Mouse (Mus musculus): Measurements from ENCODE around the gene Crocc.

DNA sequence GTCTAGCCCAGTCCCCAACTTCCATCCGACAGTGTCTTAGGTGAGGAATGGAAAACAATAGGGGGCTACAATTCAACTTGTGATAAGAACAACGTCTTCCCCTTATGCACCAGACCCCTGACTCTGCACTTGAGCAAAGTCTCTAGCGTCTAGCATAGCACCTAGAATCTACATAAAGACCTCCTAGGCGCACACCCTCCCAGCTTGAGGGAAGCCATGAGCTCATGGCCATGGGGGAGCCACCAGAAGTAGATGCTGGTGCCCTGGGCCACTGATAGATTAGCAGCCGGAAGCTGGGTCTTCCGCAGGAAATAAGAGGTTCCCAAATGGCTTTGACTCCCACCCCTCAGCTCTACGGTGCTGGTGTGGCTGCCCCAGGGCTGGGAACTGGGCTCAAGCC, 72.9 kb downstream of the Crocc start:
- TF ChIP-seq CTCF (IDR thresholded peaks at IDR 0.05; ENCODE audit: low read depth), result no peak
- no peak for TF ChIP-seq EP300 (optimal IDR thresholded peaks at IDR 0.05)

Measured in stomach, postnatal 0 days (tissue).